Mouse (Mus musculus): ENCODE data around the gene Akap8l.

The Akap8l gene

DNA sequence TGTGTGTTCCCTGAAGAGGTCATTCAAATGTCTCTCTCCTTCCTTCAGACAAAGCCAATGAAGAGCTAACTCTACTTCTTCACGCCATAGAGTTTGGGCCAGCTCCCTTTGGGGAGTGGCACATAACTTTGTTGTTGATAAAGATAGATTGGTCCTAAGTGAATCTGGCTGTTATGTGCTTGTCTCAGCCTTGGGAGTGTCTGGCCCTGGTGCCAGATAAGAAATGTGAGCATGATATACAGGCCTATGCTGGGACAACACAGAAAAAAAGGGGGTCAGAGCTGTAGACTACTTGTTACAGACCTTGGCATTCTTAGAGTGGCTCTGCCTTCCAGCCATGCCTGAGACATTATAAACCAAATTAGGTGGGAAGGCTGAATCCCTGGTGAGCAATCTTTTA lies 14.9 kb upstream of the Akap8l start:
- DNase-seq (ENCODE audit: low read depth, low spot score): no peak
- Histone ChIP-seq H3K27me3 (ENCODE audit: control insufficient read depth, insufficient read depth, low read length, poor library complexity, severe bottlenecking) (no peaks in the 10 kb centered on the region), H3K36me3 (ENCODE audit: control insufficient read depth, insufficient read depth, low read length, poor library complexity, severe bottlenecking) (no peaks in the 10 kb centered on the region; the same call in 1 of the 2 replicates)

DNA sequence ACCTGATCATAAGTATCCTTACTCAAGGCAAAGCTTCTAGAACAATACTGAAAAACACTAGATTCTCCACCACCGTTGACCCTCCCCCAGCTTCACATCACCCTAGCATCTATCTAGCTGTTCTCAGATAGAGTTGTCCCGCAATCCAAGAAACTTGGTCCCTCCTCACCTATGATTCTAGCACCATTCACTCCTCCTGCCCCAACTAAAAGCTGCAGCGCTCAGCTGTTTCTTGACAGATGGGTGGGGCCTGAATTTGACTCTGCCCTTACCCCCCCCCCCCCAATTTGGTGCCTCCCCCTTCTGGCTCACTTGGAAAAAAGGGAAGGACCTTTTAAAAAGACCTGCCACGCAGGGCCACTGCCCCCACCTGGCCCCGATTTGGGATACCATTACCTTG lies 14.4 kb upstream of the Akap8l start:
- H3K36me3 ChIP-seq (ENCODE audit: control insufficient read depth, insufficient read depth, low read length, poor library complexity, severe bottlenecking): no peaks in the 10 kb centered on the region; the same call in 1 of the 2 replicates
- no peak for DNase-seq (ENCODE audit: low read depth, low spot score)
- no peaks in the 10 kb centered on the region for H3K27me3 ChIP-seq (ENCODE audit: control insufficient read depth, insufficient read depth, low read length, poor library complexity, severe bottlenecking)

DNA sequence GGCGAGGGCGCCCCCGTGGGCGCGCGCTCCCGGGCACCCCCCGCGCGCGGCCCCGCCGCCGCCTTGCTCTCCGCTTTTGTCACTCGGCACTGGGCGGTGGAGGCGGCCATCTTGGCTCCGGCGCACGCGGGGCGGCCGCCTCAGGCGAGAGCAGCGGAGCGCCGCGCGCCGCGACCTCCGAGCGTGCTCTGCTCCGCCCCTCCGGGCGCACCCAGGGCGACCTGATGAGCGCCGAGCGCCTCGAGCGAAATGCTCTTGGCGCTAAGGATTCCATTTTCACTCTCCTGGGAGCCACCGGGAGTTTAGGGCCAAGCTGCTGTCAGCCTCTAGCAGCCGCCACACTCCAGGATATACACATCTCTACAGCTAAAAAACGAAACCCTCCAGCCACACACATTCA lies 13.9 kb upstream of the Akap8l start:
- Histone ChIP-seq H3K36me3 (ENCODE audit: control insufficient read depth, insufficient read depth, low read length, poor library complexity, severe bottlenecking) (no peaks in the 10 kb centered on the region; the same call in none of the 2 replicates), H3K27me3 (ENCODE audit: control insufficient read depth, insufficient read depth, low read length, poor library complexity, severe bottlenecking) (no peaks in the 10 kb centered on the region)
- peak; percentile 84 for DNase-seq (ENCODE audit: low read depth, low spot score)

DNA sequence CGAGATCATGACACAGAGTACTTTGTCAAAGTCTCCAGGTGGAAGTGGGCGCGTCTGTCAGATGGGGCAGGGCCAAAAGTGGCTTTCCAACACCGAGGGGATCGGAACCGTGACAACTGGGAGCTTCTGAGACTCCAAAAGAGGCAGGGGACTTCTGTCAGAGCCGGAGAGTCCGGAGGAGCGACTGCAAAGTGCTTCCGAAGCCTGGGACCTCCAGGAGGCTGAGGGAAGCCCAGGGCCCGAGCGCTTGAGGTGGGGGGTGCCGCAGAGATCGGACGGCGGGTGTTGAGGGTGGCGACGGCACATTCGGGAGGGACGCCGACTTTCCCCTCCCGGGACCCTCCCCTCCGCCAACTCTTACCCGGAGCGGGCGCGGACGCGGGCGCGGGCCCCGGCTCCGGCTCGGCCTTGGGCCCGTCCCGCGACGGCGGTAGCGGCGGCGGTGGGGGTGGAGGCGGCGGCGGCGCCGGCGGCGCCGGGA lies 13.5 kb upstream of the Akap8l start:
- H3K36me3 ChIP-seq (ENCODE audit: control insufficient read depth, insufficient read depth, low read length, poor library complexity, severe bottlenecking): peaks cover 2% of the 10 kb centered on the region
- no peaks in the 10 kb centered on the region for H3K27me3 ChIP-seq (ENCODE audit: control insufficient read depth, insufficient read depth, low read length, poor library complexity, severe bottlenecking)
- peak; percentile 13 for DNase-seq (ENCODE audit: low read depth, low spot score)

DNA sequence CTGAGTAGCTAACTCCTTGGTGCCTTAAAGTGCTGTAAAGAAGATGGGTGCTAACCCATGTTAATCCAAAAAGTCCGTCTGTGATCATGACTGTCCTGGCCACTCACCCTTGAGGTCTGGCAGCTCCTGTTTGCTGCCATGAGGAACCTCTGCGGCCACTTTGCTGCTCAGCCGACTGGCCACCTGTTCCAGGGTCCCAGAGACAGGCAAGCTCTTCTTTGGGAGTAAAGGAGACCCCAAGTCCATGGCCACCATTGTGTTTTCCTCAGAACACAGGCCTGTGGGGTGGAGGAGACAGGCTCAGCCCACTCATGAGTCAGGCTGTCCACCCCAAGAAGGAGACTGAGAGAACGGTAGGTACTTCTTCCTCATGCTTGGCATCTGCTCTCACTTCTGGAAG lies 12.3 kb upstream of the Akap8l start:
- H3K36me3 ChIP-seq (ENCODE audit: control insufficient read depth, insufficient read depth, low read length, poor library complexity, severe bottlenecking): peaks cover 8% of the 10 kb centered on the region
- no peaks in the 10 kb centered on the region for H3K27me3 ChIP-seq (ENCODE audit: control insufficient read depth, insufficient read depth, low read length, poor library complexity, severe bottlenecking)
- DNase-seq (ENCODE audit: low read depth, low spot score): no peak

DNA sequence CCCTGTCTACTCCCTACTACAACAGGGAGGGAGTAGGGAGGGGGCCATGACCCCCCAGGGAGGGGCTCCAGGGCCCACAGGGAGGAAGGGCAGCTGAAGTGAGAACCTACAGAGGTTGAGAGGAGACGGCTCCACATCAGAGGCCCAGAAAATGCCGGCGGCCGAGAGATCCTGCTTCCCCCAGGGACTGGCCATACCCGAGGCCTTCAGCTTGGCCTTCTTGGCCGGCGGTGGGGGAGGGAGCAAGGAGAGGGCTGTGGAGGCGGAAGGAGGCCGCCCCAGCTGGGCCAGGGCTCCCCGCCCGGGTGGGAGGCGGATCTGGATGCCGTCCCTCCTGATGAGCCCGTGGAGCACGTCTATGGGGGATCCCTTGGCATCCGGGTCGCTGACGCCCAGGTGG lies 9.5 kb upstream of the Akap8l start:
- peaks cover 10% of the 10 kb centered on the region for H3K36me3 ChIP-seq (ENCODE audit: control insufficient read depth, insufficient read depth, low read length, poor library complexity, severe bottlenecking)
- H3K27me3 ChIP-seq (ENCODE audit: control insufficient read depth, insufficient read depth, low read length, poor library complexity, severe bottlenecking): no peaks in the 10 kb centered on the region
- DNase-seq (ENCODE audit: low read depth, low spot score): no peak

DNA sequence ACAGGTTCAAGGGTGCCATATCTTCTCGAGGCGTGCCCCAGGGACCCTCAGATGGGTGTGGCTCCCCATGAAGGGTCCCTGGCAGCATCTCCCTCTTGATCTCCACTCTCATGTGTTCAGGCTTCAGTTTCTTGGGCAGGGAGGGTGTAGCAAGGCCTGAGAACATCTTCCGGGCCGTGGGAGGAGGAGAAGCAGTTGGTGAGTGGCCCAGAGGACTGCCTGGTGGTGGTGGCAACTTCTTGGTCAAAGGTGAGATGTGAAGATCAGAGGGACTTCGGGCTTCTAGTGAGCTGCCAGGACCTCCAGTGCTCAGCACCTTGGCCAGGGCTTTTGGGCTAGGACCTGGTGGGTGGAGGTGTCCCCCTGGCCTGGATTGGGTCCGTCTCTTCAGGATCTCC lies 8.5 kb upstream of the Akap8l start:
- no peak for DNase-seq (ENCODE audit: low read depth, low spot score)
- H3K27me3 ChIP-seq (ENCODE audit: control insufficient read depth, insufficient read depth, low read length, poor library complexity, severe bottlenecking): no peaks in the 10 kb centered on the region
- peaks cover 10% of the 10 kb centered on the region for H3K36me3 ChIP-seq (ENCODE audit: control insufficient read depth, insufficient read depth, low read length, poor library complexity, severe bottlenecking)

DNA sequence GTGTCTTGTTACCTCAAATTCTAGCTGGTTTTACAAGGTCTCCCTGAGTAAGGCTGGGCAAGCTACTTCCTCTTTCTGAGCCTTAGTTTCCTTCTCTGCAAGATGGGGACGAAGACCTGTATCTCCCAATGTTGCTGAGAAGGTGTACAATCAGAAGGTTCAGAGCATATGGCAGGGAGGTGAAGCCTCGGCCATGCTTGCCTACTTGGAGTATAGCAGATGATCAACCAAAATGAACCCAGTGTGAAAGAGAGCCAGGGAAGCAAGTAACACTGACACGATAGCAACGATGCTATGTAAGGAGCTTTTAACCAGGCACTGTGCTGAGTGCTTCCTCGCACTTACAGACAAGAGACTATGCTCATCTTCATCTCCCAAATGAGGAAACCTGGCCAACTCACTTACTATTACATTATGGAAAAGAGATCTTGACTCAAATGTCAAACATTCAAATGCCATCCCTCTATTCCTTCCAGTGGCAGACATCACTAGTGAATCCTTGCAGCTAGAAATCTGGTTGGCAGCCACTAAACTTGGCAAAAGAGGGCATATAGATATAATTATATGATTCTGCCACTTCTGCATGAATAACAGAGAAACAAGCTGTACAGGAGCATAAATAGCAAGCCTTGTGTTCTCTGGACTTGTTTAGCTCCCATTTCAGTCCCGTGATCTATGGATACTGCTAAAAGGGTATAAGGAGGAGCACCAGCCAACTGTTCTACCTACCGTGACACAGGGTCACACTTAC lies 8.0 kb upstream of the Akap8l start:
- DNase-seq (ENCODE audit: low read depth, low spot score): no peak
- no peaks in the 10 kb centered on the region for H3K27me3 ChIP-seq (ENCODE audit: control insufficient read depth, insufficient read depth, low read length, poor library complexity, severe bottlenecking)
- peaks cover 10% of the 10 kb centered on the region for H3K36me3 ChIP-seq (ENCODE audit: control insufficient read depth, insufficient read depth, low read length, poor library complexity, severe bottlenecking)

DNA sequence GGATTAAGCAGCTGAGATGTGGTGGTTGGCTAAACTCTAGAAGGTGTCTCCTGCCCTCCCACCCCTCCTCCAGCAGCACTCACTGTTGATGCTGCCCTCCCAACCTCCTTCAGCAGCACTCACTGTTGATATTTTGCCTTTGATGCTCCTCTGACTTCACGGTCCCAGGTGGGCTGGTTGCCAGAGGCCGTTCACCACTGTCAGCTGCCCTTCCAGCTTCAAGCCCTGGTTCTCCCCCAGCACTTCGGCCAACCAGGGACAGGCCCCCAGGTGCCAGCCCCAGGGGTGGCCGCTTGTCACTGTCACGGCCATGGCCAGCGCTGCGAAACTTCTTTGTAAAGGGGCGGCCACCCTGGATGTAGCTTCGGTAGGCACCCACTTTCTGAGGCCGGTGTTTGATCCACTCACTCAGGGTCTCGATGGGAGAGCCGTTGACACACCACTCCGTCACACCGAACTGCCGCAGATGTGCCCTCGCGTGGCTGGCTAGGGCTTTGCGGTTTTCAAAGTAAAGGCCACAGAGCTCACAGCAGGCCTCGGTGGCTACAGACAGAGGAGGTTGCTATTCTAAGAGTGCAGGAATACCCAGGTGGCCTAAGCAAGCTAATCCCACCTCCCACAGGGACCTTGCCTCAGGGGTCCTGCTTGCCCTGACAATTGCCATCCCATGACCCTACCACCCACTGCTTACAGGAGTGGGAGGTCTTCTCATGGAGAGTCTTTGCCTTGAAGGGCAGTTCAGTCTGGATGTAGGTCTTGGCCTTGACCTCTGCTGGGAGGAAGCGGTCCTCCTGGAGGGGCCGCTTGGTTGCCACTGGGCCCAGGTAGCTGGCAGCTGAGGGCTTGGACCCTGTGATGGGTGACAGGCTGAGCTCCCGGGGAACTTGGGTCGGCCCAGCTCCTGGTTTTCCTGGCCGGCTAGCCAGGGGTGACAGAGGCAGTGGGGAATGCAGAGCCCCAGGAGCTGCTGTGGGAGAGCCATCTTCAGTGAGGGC lies 6.7 kb upstream of the Akap8l start:
- DNase-seq (ENCODE audit: low read depth, low spot score): no peak
- H3K36me3 ChIP-seq (ENCODE audit: control insufficient read depth, insufficient read depth, low read length, poor library complexity, severe bottlenecking): peaks cover 10% of the 10 kb centered on the region
- H3K27me3 ChIP-seq (ENCODE audit: control insufficient read depth, insufficient read depth, low read length, poor library complexity, severe bottlenecking): no peaks in the 10 kb centered on the region

DNA sequence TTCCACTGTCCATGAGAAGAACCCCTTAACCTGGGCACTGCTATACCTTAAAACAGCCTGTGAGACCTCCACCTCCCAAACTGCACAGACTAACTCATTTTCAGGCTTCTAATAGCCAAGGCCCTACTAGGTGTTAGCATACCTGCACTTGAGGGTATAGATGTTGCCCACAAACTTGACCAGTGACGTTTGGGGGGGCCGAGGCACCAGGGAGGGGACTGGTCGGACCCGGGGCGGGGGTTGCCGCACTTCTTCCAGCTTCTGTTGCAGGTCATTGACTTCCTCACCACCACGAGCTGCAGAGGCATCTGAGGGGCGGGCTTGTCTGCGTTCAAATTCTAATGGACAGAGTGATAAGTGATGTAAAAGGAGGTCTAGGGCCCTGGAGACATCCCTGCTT lies 5.9 kb upstream of the Akap8l start:
- no peak for DNase-seq (ENCODE audit: low read depth, low spot score)
- Histone ChIP-seq H3K36me3 (ENCODE audit: control insufficient read depth, insufficient read depth, low read length, poor library complexity, severe bottlenecking) (peaks cover 10% of the 10 kb centered on the region), H3K27me3 (ENCODE audit: control insufficient read depth, insufficient read depth, low read length, poor library complexity, severe bottlenecking) (no peaks in the 10 kb centered on the region)

DNA sequence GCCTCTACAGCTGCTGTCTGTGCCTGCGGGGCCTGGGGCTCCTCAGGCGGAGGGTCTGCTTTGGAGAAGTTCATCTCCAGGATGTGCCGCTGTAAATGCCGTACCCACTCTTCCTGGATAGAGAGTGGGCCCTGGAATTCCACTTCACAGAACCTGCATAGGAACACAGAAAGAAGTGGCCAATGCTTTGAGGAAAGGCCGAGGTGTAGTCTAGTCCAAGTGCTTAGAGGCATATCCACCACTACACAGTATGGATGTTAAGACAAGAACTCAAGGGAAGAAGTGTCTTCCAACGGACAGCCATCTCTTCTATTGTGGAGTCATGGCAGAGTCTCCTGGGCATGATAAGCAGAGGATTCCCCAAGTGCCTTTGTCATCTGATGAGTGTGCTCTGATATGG lies 4.6 kb upstream of the Akap8l start:
- H3K36me3 ChIP-seq (ENCODE audit: control insufficient read depth, insufficient read depth, low read length, poor library complexity, severe bottlenecking): peaks cover 10% of the 10 kb centered on the region
- DNase-seq (ENCODE audit: low read depth, low spot score): no peak
- no peaks in the 10 kb centered on the region for H3K27me3 ChIP-seq (ENCODE audit: control insufficient read depth, insufficient read depth, low read length, poor library complexity, severe bottlenecking)

DNA sequence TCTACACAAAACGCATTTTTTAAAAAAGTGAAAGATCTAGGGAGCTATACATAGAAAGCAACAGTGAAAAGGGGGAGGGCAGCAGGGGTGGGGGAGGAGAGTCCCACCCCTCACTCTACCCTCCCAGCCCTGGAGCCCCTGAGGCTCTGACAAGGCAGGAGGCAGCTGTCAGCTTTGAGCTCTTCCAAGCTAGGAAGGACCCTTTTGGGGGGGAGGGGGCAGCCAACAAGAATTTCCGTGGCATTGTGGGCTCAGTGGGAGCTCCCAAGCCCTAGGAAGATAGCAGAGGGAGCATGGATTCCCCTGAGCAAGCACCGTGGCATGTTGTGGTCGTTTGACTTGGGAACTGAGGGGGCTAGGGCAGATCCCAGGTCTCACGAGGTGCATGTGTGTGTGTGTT lies 3.8 kb upstream of the Akap8l start:
- DNase-seq (ENCODE audit: low read depth, low spot score): no peak
- Histone ChIP-seq H3K27me3 (ENCODE audit: control insufficient read depth, insufficient read depth, low read length, poor library complexity, severe bottlenecking) (no peaks in the 10 kb centered on the region), H3K36me3 (ENCODE audit: control insufficient read depth, insufficient read depth, low read length, poor library complexity, severe bottlenecking) (peaks cover 10% of the 10 kb centered on the region)

DNA sequence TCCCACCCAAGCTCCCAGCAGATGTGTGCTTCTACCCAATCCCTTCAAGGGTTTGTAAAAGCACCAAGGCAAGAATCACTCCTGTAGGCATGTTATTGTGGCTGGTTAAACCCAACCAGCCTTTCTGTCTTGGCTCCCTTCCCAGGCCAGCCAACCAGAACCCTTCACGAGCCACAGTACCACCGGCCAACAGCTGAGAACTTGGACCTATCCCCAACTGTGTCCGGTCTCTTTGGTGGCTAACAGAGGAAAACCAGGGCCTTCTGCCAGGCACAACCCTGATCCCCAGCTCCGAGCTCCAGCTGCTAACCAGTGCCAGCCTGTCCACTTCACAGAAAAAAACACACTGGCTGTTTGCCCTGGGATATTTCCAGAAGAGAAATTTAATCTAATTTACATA lies 3.3 kb upstream of the Akap8l start:
- Histone ChIP-seq H3K36me3 (ENCODE audit: control insufficient read depth, insufficient read depth, low read length, poor library complexity, severe bottlenecking) (peaks cover 7% of the 10 kb centered on the region), H3K27me3 (ENCODE audit: control insufficient read depth, insufficient read depth, low read length, poor library complexity, severe bottlenecking) (no peaks in the 10 kb centered on the region)
- no peak for DNase-seq (ENCODE audit: low read depth, low spot score)

DNA sequence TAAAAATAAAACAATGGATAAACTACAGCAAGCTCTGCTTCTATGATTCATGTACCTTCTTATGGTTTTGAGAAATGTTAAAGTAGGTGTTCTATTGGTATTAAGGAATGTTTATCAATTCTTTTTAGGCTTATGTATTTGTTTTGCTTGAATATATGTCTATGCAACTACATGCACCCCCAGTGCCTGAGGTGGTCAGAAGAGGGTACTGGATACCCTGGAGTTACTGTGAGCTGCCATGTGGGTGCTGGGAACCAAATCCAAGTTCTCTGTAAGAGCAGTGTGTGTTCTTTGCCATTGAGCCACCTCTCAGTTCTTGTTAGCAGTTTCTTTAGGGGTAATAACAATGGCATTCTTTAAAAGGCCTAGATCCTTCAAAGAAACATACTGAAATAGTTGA lies 1.3 kb upstream of the Akap8l start:
- peaks cover 1% of the 10 kb centered on the region; the same call in 1 of the 2 replicates for H3K36me3 ChIP-seq (ENCODE audit: control insufficient read depth, insufficient read depth, low read length, poor library complexity, severe bottlenecking)
- DNase-seq (ENCODE audit: low read depth, low spot score): no peak

DNA sequence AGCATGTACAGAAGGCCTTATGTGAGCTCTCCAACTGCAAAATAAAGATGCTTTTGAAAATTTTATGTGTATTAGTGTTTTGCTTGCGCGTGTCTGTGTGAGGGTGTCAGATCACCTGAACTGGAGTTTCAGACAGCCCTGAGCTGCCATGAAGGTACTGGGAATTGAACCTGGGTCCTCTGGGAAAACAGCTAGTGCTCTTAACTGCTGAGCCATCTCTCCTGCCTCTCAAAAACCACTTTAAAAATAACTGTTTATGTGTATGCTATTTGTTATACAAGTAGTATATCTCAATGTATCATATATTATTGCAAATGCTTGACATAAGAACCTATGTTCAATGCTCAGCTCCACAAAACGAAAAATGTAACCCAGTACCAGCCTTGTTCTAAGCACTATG lies 862 bp upstream of the Akap8l start:
- no peak for DNase-seq (ENCODE audit: low read depth, low spot score)
- Histone ChIP-seq H3K36me3 (ENCODE audit: control insufficient read depth, insufficient read depth, low read length, poor library complexity, severe bottlenecking) (peaks cover 1% of the 10 kb centered on the region; the same call in 1 of the 2 replicates), H3K27me3 (ENCODE audit: control insufficient read depth, insufficient read depth, low read length, poor library complexity, severe bottlenecking) (no peaks in the 10 kb centered on the region)

More for the DNA sequence above, 1.3 kb upstream of the Akap8l start:
- no peaks in the 10 kb centered on the region for H3K27me3 ChIP-seq (ENCODE audit: control insufficient read depth, insufficient read depth, low read length, poor library complexity, severe bottlenecking)

Data from splenic B cell, adult 2 months (primary cell).